Mouse (Mus musculus): ENCODE results near the gene Lamb2.

GRCm38 (mm10) chr9:108431431-108432067 is 48.0 kb upstream of the Lamb2 start:
- TF ChIP-seq CTCF (IDR thresholded peaks at IDR 0.05; ENCODE audit: low read depth) = no peak
- TF ChIP-seq EP300 (optimal IDR thresholded peaks at IDR 0.05) = no peak

Data from stomach, postnatal 0 days (tissue).